Mouse (Mus musculus): ENCODE results near the gene Rps6kb1. TPM values are rescaled to one million over a fixed set of nuclear protein-coding genes. Genes with fewer than 3 reads are reported as not detected.

The Rps6kb1 gene
- polyA plus RNA-seq (2015; fragmentation: Nextera tagmentation; extraction: Ambion mirVana) = 53.2 and 53.3 TPM in 2 replicates

- Histone ChIP-seq H3K4me1 (ENCODE audit: control insufficient read depth, insufficient read depth, low read length) (peaks cover 17% of the 10 kb centered on the region), H3K27me3 (ENCODE audit: control insufficient read depth, insufficient read depth, low read depth, low read length) (no peaks in the 10 kb centered on the region), H3K4me3 (ENCODE audit: low read depth, low read length) (peak within 1 kb of the TSS; percentile 98), H3K4me2 (ENCODE audit: low read length) (peak within 1 kb of the TSS; percentile 72), H3K36me3 (ENCODE audit: control insufficient read depth, insufficient read depth, low read length) (no peaks in the 10 kb centered on the region), H3K9me3 (replicated peaks; ENCODE audit: control insufficient read depth, low read length, poor library complexity, severe bottlenecking) (no peaks in the 10 kb centered on the region), H3K27ac (ENCODE audit: low read length) (peak within 1 kb of the TSS; percentile 83), H3K9ac (ENCODE audit: low read depth, low read length) (peak within 1 kb of the TSS; percentile 91)
- under 1% methylated on average over 43 of the region's 43 CpGs for WGBS
- peak; percentile 99 for ATAC-seq
These were observed at the start of gene Rps6kb1, which contains the start of gene Tubd1 for GRCm38 (mm10) chr11:86544639-86545299. Rps6kb1 (minus strand) TSS chr11:86544805. Tubd1 (plus strand) TSS chr11:86544991.

- WGBS = 62% methylated on average over 5 of the region's 5 CpGs
- Histone ChIP-seq H3K9me3 (replicated peaks; ENCODE audit: control insufficient read depth, low read length, poor library complexity, severe bottlenecking) (no peaks in the 10 kb centered on the region), H3K4me1 (ENCODE audit: control insufficient read depth, insufficient read depth, low read length) (peaks cover 3% of the 10 kb centered on the region), H3K36me3 (ENCODE audit: control insufficient read depth, insufficient read depth, low read length) (no peaks in the 10 kb centered on the region), H3K9ac (ENCODE audit: low read depth, low read length) (no peak overlapping the region), H3K27me3 (ENCODE audit: control insufficient read depth, insufficient read depth, low read depth, low read length) (no peaks in the 10 kb centered on the region), H3K27ac (ENCODE audit: low read length) (no peak overlapping the region), H3K4me3 (ENCODE audit: low read depth, low read length) (no peak overlapping the region), H3K4me2 (ENCODE audit: low read length) (no peak overlapping the region)
- no peak for ATAC-seq
These were observed 48.8 kb upstream of the Rps6kb1 start for GRCm38 (mm10) chr11:86593443-86593842.

GRCm38 (mm10) chr11:86592993-86593392 is 48.4 kb upstream of the Rps6kb1 start:
- Histone ChIP-seq H3K4me3 (ENCODE audit: low read depth, low read length) (no peak overlapping the region), H3K27me3 (ENCODE audit: control insufficient read depth, insufficient read depth, low read depth, low read length) (no peaks in the 10 kb centered on the region), H3K9ac (ENCODE audit: low read depth, low read length) (no peak overlapping the region), H3K36me3 (ENCODE audit: control insufficient read depth, insufficient read depth, low read length) (no peaks in the 10 kb centered on the region), H3K27ac (ENCODE audit: low read length) (no peak overlapping the region), H3K4me1 (ENCODE audit: control insufficient read depth, insufficient read depth, low read length) (peaks cover 3% of the 10 kb centered on the region), H3K9me3 (replicated peaks; ENCODE audit: control insufficient read depth, low read length, poor library complexity, severe bottlenecking) (no peaks in the 10 kb centered on the region), H3K4me2 (ENCODE audit: low read length) (no peak overlapping the region)
- WGBS = 21% methylated on average over 3 of the region's 3 CpGs
- no peak for ATAC-seq

- Histone ChIP-seq H3K27me3 (ENCODE audit: control insufficient read depth, insufficient read depth, low read depth, low read length) (no peaks in the 10 kb centered on the region), H3K9me3 (replicated peaks; ENCODE audit: control insufficient read depth, low read length, poor library complexity, severe bottlenecking) (no peaks in the 10 kb centered on the region), H3K4me2 (ENCODE audit: low read length) (no peak overlapping the region), H3K27ac (ENCODE audit: low read length) (no peak overlapping the region), H3K9ac (ENCODE audit: low read depth, low read length) (no peak overlapping the region), H3K4me1 (ENCODE audit: control insufficient read depth, insufficient read depth, low read length) (peaks cover 6% of the 10 kb centered on the region), H3K4me3 (ENCODE audit: low read depth, low read length) (no peak overlapping the region), H3K36me3 (ENCODE audit: control insufficient read depth, insufficient read depth, low read length) (no peaks in the 10 kb centered on the region)
- no peak for ATAC-seq
- WGBS = 92% methylated on average over 2 of the region's 2 CpGs
These were observed 47.5 kb upstream of the Rps6kb1 start for GRCm38 (mm10) chr11:86591931-86592616.

- no peaks in the 10 kb centered on the region for H3K9me3 ChIP-seq (replicated peaks; ENCODE audit: control insufficient read depth, low read length, poor library complexity, severe bottlenecking)
- no peaks in the 10 kb centered on the region for H3K36me3 ChIP-seq (ENCODE audit: control insufficient read depth, insufficient read depth, low read length)
- H3K27me3 ChIP-seq (ENCODE audit: control insufficient read depth, insufficient read depth, low read depth, low read length) = no peaks in the 10 kb centered on the region
- peaks cover 6% of the 10 kb centered on the region for H3K4me1 ChIP-seq (ENCODE audit: control insufficient read depth, insufficient read depth, low read length)
- no peak for ATAC-seq
- no peak overlapping the region for H3K4me2 ChIP-seq (ENCODE audit: low read length)
- 88% methylated on average over 4 of the region's 4 CpGs for WGBS
- no peak overlapping the region for H3K9ac ChIP-seq (ENCODE audit: low read depth, low read length)
- no peak overlapping the region for H3K27ac ChIP-seq (ENCODE audit: low read length)
- H3K4me3 ChIP-seq (ENCODE audit: low read depth, low read length) = no peak overlapping the region
These were observed 46.8 kb upstream of the Rps6kb1 start for GRCm38 (mm10) chr11:86591301-86591845.

- H3K27me3 ChIP-seq (ENCODE audit: control insufficient read depth, insufficient read depth, low read depth, low read length) = no peaks in the 10 kb centered on the region
- H3K36me3 ChIP-seq (ENCODE audit: control insufficient read depth, insufficient read depth, low read length) = no peaks in the 10 kb centered on the region
- no peaks in the 10 kb centered on the region for H3K9me3 ChIP-seq (replicated peaks; ENCODE audit: control insufficient read depth, low read length, poor library complexity, severe bottlenecking)
- no peak for ATAC-seq
- H3K4me2 ChIP-seq (ENCODE audit: low read length) = no peak overlapping the region
- WGBS = 91% methylated on average over 10 of the region's 10 CpGs
- peaks cover 6% of the 10 kb centered on the region for H3K4me1 ChIP-seq (ENCODE audit: control insufficient read depth, insufficient read depth, low read length)
- no peak overlapping the region for H3K4me3 ChIP-seq (ENCODE audit: low read depth, low read length)
- no peak overlapping the region for H3K27ac ChIP-seq (ENCODE audit: low read length)
- H3K9ac ChIP-seq (ENCODE audit: low read depth, low read length) = no peak overlapping the region
These were observed 46.0 kb upstream of the Rps6kb1 start for GRCm38 (mm10) chr11:86590579-86590978.

- Histone ChIP-seq H3K27me3 (ENCODE audit: control insufficient read depth, insufficient read depth, low read depth, low read length) (no peaks in the 10 kb centered on the region), H3K36me3 (ENCODE audit: control insufficient read depth, insufficient read depth, low read length) (no peaks in the 10 kb centered on the region), H3K4me1 (ENCODE audit: control insufficient read depth, insufficient read depth, low read length) (peaks cover 6% of the 10 kb centered on the region), H3K4me3 (ENCODE audit: low read depth, low read length) (no peak overlapping the region), H3K4me2 (ENCODE audit: low read length) (no peak overlapping the region), H3K27ac (ENCODE audit: low read length) (no peak overlapping the region), H3K9ac (ENCODE audit: low read depth, low read length) (no peak overlapping the region), H3K9me3 (replicated peaks; ENCODE audit: control insufficient read depth, low read length, poor library complexity, severe bottlenecking) (no peaks in the 10 kb centered on the region)
- ATAC-seq = no peak
- 90% methylated on average over 4 of the region's 4 CpGs for WGBS
These were observed 45.5 kb upstream of the Rps6kb1 start for GRCm38 (mm10) chr11:86590066-86590465.

GRCm38 (mm10) chr11:86588583-86589298 is 44.1 kb upstream of the Rps6kb1 start:
- ATAC-seq = no peak
- no peak overlapping the region for H3K4me3 ChIP-seq (ENCODE audit: low read depth, low read length)

More at GRCm38 (mm10) chr11:86588583-86589298, 44.1 kb upstream of the Rps6kb1 start:
- 97% methylated on average over 4 of the region's 4 CpGs for WGBS
- Histone ChIP-seq H3K9ac (ENCODE audit: low read depth, low read length) (no peak overlapping the region), H3K4me2 (ENCODE audit: low read length) (no peak overlapping the region), H3K9me3 (replicated peaks; ENCODE audit: control insufficient read depth, low read length, poor library complexity, severe bottlenecking) (no peaks in the 10 kb centered on the region), H3K27ac (ENCODE audit: low read length) (no peak overlapping the region), H3K4me1 (ENCODE audit: control insufficient read depth, insufficient read depth, low read length) (peaks cover 6% of the 10 kb centered on the region), H3K36me3 (ENCODE audit: control insufficient read depth, insufficient read depth, low read length) (no peaks in the 10 kb centered on the region), H3K27me3 (ENCODE audit: control insufficient read depth, insufficient read depth, low read depth, low read length) (no peaks in the 10 kb centered on the region)

All from midbrain, embryonic 16.5 days (tissue).